Mouse (Mus musculus) kidney, embryonic 16.5 days (tissue): ENCODE measurements around the gene Nop9. TPM values are rescaled to one million over a fixed set of nuclear protein-coding genes. Genes with fewer than 3 reads are reported as not detected.

Experiments used
- ATAC-seq: fragments of 200-750 bp; cut with Nextera tagmentation; 2 replicates; pipeline ENCODE4 v1.8.0; 2017; ENCODE audit warnings: moderate TSS enrichment; ENCODE audit not compliant: low FRiP score, low TSS enrichment
- H3K27ac ChIP-seq: fragments of 300-500 bp; sonication (generic); 2 replicates; pipeline ENCODE4 v1.5.1; 2014; ENCODE audit warnings: low read length
- H3K27me3 ChIP-seq: fragments of 300-500 bp; sonication (generic); 2 replicates; pipeline ENCODE4 v1.6.1; 2014; ENCODE audit warnings: low read length, control low read depth, mixed read lengths; ENCODE audit not compliant: insufficient read depth
- H3K36me3 ChIP-seq: fragments of 300-500 bp; sonication (generic); 2 replicates; pipeline ENCODE4 v1.6.1; 2014; ENCODE audit warnings: low read length, control low read depth, mixed read lengths; ENCODE audit not compliant: insufficient read depth
- H3K4me1 ChIP-seq: fragments of 300-500 bp; sonication (generic); 2 replicates; pipeline ENCODE4 v1.6.1; 2014; ENCODE audit warnings: low read length, control low read depth, mixed read lengths; ENCODE audit not compliant: insufficient read depth
- H3K4me2 ChIP-seq: fragments of 300-500 bp; sonication (generic); replicated peaks from 2 replicates; pipeline ENCODE4 v1.6.1; 2014; ENCODE audit warnings: low read depth, low read length
- H3K4me3 ChIP-seq: fragments of 300-500 bp; sonication (generic); 2 replicates; pipeline ENCODE4 v1.5.1; 2014; ENCODE audit warnings: mild to moderate bottlenecking, low read length
- H3K9ac ChIP-seq: fragments of 300-500 bp; sonication (generic); replicated peaks from 2 replicates; pipeline ENCODE4 v1.6.1; 2014; ENCODE audit warnings: low read length
- H3K9me3 ChIP-seq: fragments of 300-500 bp; sonication (generic); 2 replicates; pipeline ENCODE4 v1.6.1; 2016; ENCODE audit warnings: low read length, control low read depth
- WGBS: fragments of 180-500 bp; shearing (Covaris S2); extraction: QIAGEN DNeasy Blood & Tissue Kit; methylation state at CpG from one replicate; pipeline ENCODE4 v1.1.7; 2014; 5-methylcytosine and 5-hydroxymethylcytosine counted together
- polyA plus RNA-seq: library from polyadenylated mRNA; unstranded; fragments of >200 nt; fragmentation: Nextera tagmentation; extraction: Ambion mirVana; gene quantifications from 2 replicates; pipeline ENCODE4 v1.2.1, GENCODE M21; 2015

Gene Nop9
- polyA plus RNA-seq, 1 experiment from 2014 or later = 41.9 TPM

DNA sequence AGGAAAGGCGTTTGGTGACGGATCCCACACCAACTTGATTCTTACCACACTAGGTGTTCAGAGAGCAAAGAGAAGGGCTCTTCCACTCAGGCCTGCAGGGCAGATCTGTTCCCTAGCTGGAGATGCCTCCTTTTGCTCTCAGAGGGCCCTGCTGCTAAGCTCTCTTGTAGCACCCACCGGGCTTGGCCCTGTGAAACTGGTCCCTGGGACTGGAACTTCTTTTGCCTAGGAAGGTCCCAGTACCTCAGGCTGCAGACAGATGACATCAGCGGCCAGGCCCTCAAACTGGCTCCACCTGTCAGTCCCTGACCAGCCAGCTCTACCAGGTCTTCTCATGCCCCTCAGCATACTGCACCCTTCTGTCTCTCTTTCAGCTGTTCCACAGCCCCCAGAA, 31.8 kb upstream of the Nop9 start, which contains the start of gene Tgm1:
Tgm1 (minus strand) TSS at position 198 of the 394 bp plus-strand sequence.
- WGBS = 25% methylated on average over 4 of the region's 4 CpGs
- Histone ChIP-seq H3K4me3 (peak within 1 kb of the TSS; percentile 31), H3K27me3 (peaks cover 15% of the 10 kb centered on the region), H3K27ac (0 out of 2 replicates have a peak within 1 kb of the TSS, but pooled peaks have one; percentile 25), H3K9me3 (no peaks in the 10 kb centered on the region), H3K4me2 (peak within 1 kb of the TSS; percentile 53), H3K4me1 (peaks cover 6% of the 10 kb centered on the region; the same call in 1 of the 2 replicates), H3K9ac (peak within 1 kb of the TSS; percentile 58; the same call in 1 of the 2 replicates), H3K36me3 (peaks cover 8% of the 10 kb centered on the region; the same call in 1 of the 2 replicates)
- ATAC-seq = no peak

DNA sequence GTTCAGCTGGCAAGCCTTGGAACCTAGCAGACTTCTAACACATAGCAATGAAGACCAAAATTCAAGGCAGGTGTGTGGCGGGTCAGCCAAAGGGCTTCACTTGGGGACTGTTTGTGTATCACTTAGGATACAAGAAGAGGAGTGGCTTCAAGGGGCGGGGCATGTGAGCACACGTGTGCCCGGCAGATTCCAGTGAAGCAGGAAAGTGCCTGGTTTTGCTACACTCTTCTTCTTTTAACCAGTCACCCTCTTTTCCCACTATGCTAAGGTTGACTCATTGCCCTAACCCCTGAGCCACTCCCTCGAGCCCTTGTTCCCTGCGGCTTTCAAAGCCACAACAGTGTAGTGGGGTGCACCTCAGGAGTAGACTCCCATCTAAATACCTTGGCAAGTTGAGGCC, 30.6 kb upstream of the Nop9 start:
- 40% methylated on average over 6 of the region's 6 CpGs for WGBS
- Histone ChIP-seq H3K4me2 (no peak overlapping the region), H3K27me3 (peaks cover 15% of the 10 kb centered on the region), H3K4me3 (no peak overlapping the region), H3K27ac (no peak overlapping the region), H3K9ac (no peak overlapping the region), H3K36me3 (peaks cover 12% of the 10 kb centered on the region; the same call in 1 of the 2 replicates), H3K4me1 (peaks cover 6% of the 10 kb centered on the region; the same call in 1 of the 2 replicates), H3K9me3 (no peaks in the 10 kb centered on the region)
- no peak for ATAC-seq

DNA sequence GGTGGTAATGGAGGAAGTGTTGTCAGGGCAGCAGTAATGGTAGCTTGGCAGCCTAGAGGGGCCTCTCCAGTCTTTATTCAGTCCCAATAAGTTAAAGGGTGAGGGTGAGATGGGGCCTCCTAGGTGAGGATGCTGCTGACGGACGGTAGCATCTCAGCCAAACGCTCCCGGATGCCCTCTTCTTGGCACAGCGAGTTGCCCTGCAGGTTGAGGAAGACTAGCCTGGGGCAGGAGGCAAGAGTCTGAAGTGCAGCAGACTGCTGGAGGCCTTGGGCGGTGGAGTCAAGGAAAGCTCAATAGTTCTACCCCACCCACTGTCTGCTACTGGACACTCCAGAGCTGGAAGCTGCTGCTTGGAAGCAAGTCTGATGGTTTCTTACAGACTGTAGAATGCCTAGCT, 29.2 kb upstream of the Nop9 start:
- Histone ChIP-seq H3K27me3 (peaks cover 15% of the 10 kb centered on the region), H3K4me3 (no peak overlapping the region), H3K9ac (no peak overlapping the region), H3K36me3 (peaks cover 17% of the 10 kb centered on the region; the same call in 1 of the 2 replicates), H3K9me3 (no peaks in the 10 kb centered on the region), H3K4me2 (no peak overlapping the region), H3K27ac (0 out of 2 replicates have a peak overlapping the region, but pooled peaks have one; percentile 35), H3K4me1 (peaks cover 11% of the 10 kb centered on the region)
- no peak for ATAC-seq
- WGBS = 91% methylated on average over 6 of the region's 6 CpGs

DNA sequence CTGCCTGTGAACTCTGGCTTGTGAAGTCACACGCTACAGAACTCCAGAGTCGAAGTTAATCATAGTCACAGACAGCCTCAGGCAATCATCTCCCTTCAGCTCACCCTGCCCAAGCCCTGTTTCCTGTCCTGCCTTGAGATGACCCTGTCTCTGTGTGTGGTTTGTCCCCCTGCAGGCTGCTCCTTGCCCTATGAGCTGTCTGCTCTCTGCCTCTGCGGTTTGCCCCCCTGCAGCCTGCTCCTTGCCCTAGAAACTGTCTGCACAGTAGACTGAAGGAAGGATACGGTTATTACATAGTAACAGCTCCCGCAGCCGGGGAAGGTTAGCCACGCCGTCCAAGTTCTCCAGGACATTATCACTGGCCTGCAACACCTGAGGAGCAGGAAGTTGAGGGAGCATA, 28.6 kb upstream of the Nop9 start:
- Histone ChIP-seq H3K9ac (no peak overlapping the region), H3K27ac (no peak overlapping the region), H3K4me1 (peaks cover 13% of the 10 kb centered on the region), H3K27me3 (peaks cover 13% of the 10 kb centered on the region), H3K4me2 (no peak overlapping the region), H3K36me3 (peaks cover 17% of the 10 kb centered on the region; the same call in 1 of the 2 replicates), H3K9me3 (no peaks in the 10 kb centered on the region), H3K4me3 (no peak overlapping the region)
- ATAC-seq = peak; percentile 24
- 69% methylated on average over 8 of the region's 8 CpGs for WGBS

DNA sequence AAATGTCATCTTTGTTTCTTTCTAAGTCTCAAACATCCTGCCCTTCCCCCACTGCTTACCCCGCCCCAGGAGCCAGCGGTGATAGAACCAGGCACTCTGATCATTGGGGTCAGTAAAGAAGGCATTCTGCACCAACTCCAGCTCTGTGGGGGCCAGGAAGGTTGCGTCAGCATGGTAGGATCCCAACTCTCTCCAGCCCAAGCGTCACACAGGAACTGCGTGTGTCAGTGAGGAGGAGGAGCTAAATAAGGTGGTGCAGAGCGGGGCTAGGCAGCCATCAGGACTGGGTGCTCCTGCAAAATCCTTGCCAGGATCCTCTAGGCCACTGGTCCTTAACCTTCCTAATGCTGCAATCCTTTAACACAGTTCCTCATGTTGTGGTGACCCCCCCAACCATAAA, 25.8 kb upstream of the Nop9 start:
- H3K27ac ChIP-seq = no peak overlapping the region
- H3K9ac ChIP-seq = no peak overlapping the region
- H3K4me3 ChIP-seq = no peak overlapping the region
- ATAC-seq = no peak
- H3K4me2 ChIP-seq = no peak overlapping the region
- H3K9me3 ChIP-seq = no peaks in the 10 kb centered on the region
- no peaks in the 10 kb centered on the region for H3K27me3 ChIP-seq
- H3K36me3 ChIP-seq = peaks cover 17% of the 10 kb centered on the region; the same call in 1 of the 2 replicates
- peaks cover 10% of the 10 kb centered on the region for H3K4me1 ChIP-seq
- WGBS = 92% methylated on average over 6 of the region's 6 CpGs

DNA sequence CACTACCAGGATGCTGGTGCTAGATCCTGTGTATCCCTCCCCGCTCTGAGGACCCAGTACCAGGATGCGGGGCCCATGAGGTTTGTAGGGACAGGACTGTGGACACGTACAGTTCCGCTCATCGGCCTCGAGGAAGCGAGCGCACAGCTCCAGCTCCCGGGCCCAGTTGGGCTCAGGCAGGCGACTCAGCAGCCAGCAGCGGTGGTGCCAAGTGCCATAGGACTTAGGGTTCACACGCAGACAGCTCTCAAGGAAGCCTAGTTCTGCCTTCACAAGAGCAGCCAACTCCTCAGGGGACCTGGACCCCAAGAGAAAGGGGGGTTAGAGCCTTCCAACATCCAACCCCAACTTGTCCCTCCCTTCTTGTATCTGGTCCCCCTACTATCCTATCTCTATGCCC, 24.8 kb upstream of the Nop9 start:
- H3K4me2 ChIP-seq = peak overlapping the region; percentile 58; the same call in 1 of the 2 replicates

DNA sequence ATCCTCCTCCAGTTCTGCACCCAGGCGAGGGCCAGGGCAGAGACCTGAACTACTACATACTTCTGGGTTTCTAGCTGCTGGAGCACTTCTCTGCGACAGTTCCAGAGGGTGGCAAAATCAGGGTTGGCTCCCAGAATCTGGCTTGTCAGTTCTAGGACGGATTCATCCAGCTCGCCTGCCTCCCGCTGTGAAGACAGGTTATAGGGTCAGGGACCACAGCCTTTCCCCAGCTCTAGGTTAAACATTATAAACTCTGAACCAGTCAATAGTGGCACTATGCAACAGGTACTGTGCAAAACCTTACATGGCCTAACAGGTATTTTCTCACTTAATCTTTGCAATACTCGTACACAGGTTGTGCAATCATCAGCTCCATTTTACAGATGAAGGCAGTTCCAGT, 24.4 kb upstream of the Nop9 start:
- Histone ChIP-seq H3K36me3 (peaks cover 17% of the 10 kb centered on the region; the same call in 1 of the 2 replicates), H3K4me1 (peaks cover 10% of the 10 kb centered on the region), H3K27ac (peak overlapping the region; percentile 92), H3K27me3 (no peaks in the 10 kb centered on the region), H3K4me2 (peak overlapping the region; percentile 58), H3K9me3 (no peaks in the 10 kb centered on the region), H3K4me3 (peak overlapping the region; percentile 82), H3K9ac (peak overlapping the region; percentile 84; the same call in 1 of the 2 replicates)
- peak; percentile 24; the same call in 1 of the 2 replicates for ATAC-seq
- WGBS = 76% methylated on average over 6 of the region's 6 CpGs

More for the DNA sequence above, 24.8 kb upstream of the Nop9 start:
- Histone ChIP-seq H3K27me3 (no peaks in the 10 kb centered on the region), H3K27ac (peak overlapping the region; percentile 39; the same call in 1 of the 2 replicates), H3K4me1 (peaks cover 10% of the 10 kb centered on the region), H3K9ac (peak overlapping the region; percentile 84; the same call in 1 of the 2 replicates), H3K9me3 (no peaks in the 10 kb centered on the region), H3K4me3 (no peak overlapping the region), H3K36me3 (peaks cover 17% of the 10 kb centered on the region; the same call in 1 of the 2 replicates)
- ATAC-seq = no peak
- WGBS = 92% methylated on average over 12 of the region's 12 CpGs

DNA sequence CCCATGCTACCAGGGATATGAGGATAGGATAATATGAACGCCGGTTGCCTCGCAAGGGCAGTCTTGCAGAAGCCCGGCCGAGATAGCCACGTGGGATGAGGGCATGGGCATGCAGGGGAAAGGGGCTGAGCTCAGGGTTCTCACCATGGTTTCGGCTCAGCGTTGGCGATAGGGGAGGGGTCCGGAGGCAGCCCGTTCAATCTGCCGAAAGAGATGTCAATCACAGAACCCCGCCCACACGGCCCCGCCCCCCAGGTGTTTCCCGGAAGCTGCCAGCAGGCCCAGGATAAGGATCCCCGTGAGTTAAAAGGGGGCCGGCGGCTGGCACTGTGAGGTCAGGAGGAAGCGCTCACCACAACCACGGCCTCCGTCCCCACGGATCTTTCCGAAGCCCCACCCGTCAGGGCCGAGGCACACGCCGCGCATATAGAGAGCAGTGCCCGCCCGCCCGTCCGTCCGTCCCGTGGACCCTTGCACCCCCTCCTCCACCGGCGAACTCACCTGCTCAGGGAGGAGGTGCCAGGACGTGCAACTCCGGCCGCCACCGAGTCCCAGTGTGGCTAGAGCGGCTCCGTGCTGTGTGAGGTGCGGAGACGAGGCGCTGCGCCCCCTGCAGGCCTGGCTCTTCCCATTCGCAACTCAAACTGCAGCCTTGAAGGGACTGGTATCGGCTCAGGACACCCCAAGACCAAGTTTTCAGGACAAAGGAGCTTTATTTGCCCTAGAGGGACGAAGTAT, 23.6 kb upstream of the Nop9 start, which contains the start of gene Rabggta:
Rabggta (minus strand) TSS at position 564 of the 738 bp plus-strand sequence.
- H3K9ac ChIP-seq = peak within 1 kb of the TSS; percentile 84
- under 1% methylated on average over 50 of the region's 50 CpGs for WGBS
- peak within 1 kb of the TSS; percentile 92 for H3K27ac ChIP-seq
- H3K4me3 ChIP-seq = peak within 1 kb of the TSS; percentile 82
- ATAC-seq = peak; percentile 97
- H3K27me3 ChIP-seq = no peaks in the 10 kb centered on the region
- peaks cover 10% of the 10 kb centered on the region for H3K4me1 ChIP-seq
- peak within 1 kb of the TSS; percentile 58 for H3K4me2 ChIP-seq
- H3K9me3 ChIP-seq = no peaks in the 10 kb centered on the region
- peaks cover 17% of the 10 kb centered on the region; the same call in 1 of the 2 replicates for H3K36me3 ChIP-seq

DNA sequence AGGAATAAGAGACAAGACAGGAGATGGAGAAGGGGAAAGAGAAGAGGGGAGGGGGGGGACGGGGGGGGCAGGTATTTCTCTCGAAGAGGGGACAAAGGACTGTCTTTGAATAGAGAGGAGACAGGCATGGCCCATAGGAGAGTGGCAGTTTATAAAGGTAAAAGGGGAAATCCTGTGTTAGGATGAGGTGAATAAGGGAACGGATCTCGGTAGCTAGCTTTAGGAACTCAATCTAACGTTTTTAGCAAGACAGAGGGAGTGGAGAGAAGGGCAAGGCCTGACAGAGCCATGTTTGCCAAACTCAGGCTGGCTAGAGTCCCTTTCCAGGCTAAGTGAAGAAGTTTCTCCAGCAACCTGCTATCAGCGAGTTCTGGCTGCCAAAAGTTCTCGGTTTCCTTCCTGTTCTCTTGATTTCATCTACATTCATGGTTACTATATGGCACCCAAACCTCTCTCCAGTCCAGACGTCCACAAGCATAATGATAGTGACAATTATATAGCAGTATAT, 23.0 kb upstream of the Nop9 start:
- peak overlapping the region; percentile 84; the same call in 1 of the 2 replicates for H3K9ac ChIP-seq
- 48% methylated on average over 8 of the region's 8 CpGs for WGBS
- no peak for ATAC-seq
- peak overlapping the region; percentile 58 for H3K4me2 ChIP-seq
- no peaks in the 10 kb centered on the region for H3K9me3 ChIP-seq
- peaks cover 10% of the 10 kb centered on the region for H3K4me1 ChIP-seq
- H3K4me3 ChIP-seq = peak overlapping the region; percentile 82
- H3K27ac ChIP-seq = no peak overlapping the region
- peaks cover 17% of the 10 kb centered on the region; the same call in 1 of the 2 replicates for H3K36me3 ChIP-seq
- H3K27me3 ChIP-seq = no peaks in the 10 kb centered on the region
